Mouse (Mus musculus) urinary bladder, adult 18-20 months (tissue): ENCODE results near the gene Ribc2.

Experiments
- DNase-seq, 2 experiments: peaks; one replicate each; pipeline ENCODE4 v3.0.0; 2022; ENCODE audit warnings: low spot score in 2 of 2, mixed read lengths in 2 of 2

The Ribc2 gene

GRCm38 (mm10) chr15:85179528-85180180 lies 47.8 kb downstream of the Ribc2 start:
- no peak for DNase-seq

GRCm38 (mm10) chr15:85180368-85180767 lies 48.5 kb downstream of the Ribc2 start:
- DNase-seq: no peak

GRCm38 (mm10) chr15:85182063-85182462 lies 50.2 kb downstream of the Ribc2 start:
- no peak for DNase-seq

GRCm38 (mm10) chr15:85186916-85187315 lies 55.0 kb downstream of the Ribc2 start:
- no peak for DNase-seq

- no peak for DNase-seq
Observed at GRCm38 (mm10) chr15:85188167-85188778, 56.4 kb downstream of the Ribc2 start.
